Mouse (Mus musculus) liver, postnatal 0 days (tissue): ENCODE measurements around the gene Denr.
A peak's percentile ranks its signal among the peaks of the same experiment; 100 is the strongest.

Source experiments
- CTCF ChIP-seq: sonication (generic); IDR thresholded peaks from 2 replicates; pipeline ENCODE4 v1.5.1; 2016; ENCODE audit warnings: antibody characterized with exemption, low read depth
- EP300 ChIP-seq: IDR thresholded peaks from 2 replicates; pipeline ENCODE4 v1.6.1; 2016; ENCODE audit warnings: antibody characterized with exemption, low read depth, mild to moderate bottlenecking

- TF ChIP-seq EP300 (no peak), CTCF (peak; percentile 70)
Measured at GRCm38 (mm10) chr5:123933957-123934591, 27.1 kb downstream of the Denr start.
